Mouse (Mus musculus) kidney, postnatal 10 days (tissue): Measurements from ENCODE around the gene Acsf3.
A peak's percentile ranks its signal among the peaks of the same experiment; 100 is the strongest.

Experiments
- DNase-seq: peaks from one replicate; pipeline ENCODE4 v3.0.0; 2021; ENCODE audit warnings: mixed read lengths

The Acsf3 gene

GRCm38 (mm10) chr8:122775285-122776155 is at the start of gene Acsf3:
Acsf3 (plus strand) TSS chr8:122775486.
- DNase-seq = peak; percentile 71

GRCm38 (mm10) chr8:122726789-122727188 is 48.5 kb upstream of the Acsf3 start:
- no peak for DNase-seq

GRCm38 (mm10) chr8:122727412-122727811 is 47.9 kb upstream of the Acsf3 start:
- no peak for DNase-seq

- no peak for DNase-seq
Observed at GRCm38 (mm10) chr8:122728630-122729029, 46.7 kb upstream of the Acsf3 start.

- no peak for DNase-seq
Observed at GRCm38 (mm10) chr8:122735110-122735509, 40.2 kb upstream of the Acsf3 start.

- no peak for DNase-seq
Observed at GRCm38 (mm10) chr8:122735542-122736473, 39.5 kb upstream of the Acsf3 start.

- no peak for DNase-seq
Observed at GRCm38 (mm10) chr8:122736623-122737022, 38.7 kb upstream of the Acsf3 start.

- no peak for DNase-seq
Observed at GRCm38 (mm10) chr8:122737071-122737470, 38.2 kb upstream of the Acsf3 start.

- DNase-seq = no peak
Observed at GRCm38 (mm10) chr8:122737886-122738285, 37.4 kb upstream of the Acsf3 start.

GRCm38 (mm10) chr8:122739102-122739725 is 36.1 kb upstream of the Acsf3 start:
- DNase-seq = no peak

GRCm38 (mm10) chr8:122742471-122742870 is 32.8 kb upstream of the Acsf3 start:
- DNase-seq = no peak

- no peak for DNase-seq
Observed at GRCm38 (mm10) chr8:122745022-122745749, 30.1 kb upstream of the Acsf3 start.

GRCm38 (mm10) chr8:122745750-122746275 is 29.5 kb upstream of the Acsf3 start:
- no peak for DNase-seq

GRCm38 (mm10) chr8:122746439-122746838 is 28.8 kb upstream of the Acsf3 start:
- DNase-seq = no peak

- DNase-seq = no peak
Observed at GRCm38 (mm10) chr8:122747825-122748224, 27.5 kb upstream of the Acsf3 start.

GRCm38 (mm10) chr8:122749333-122749958 is 25.8 kb upstream of the Acsf3 start:
- no peak for DNase-seq

- no peak for DNase-seq
Observed at GRCm38 (mm10) chr8:122751342-122751741, 23.9 kb upstream of the Acsf3 start.

- DNase-seq = no peak
Observed at GRCm38 (mm10) chr8:122752111-122752721, 23.1 kb upstream of the Acsf3 start.

GRCm38 (mm10) chr8:122758597-122758996 is 16.7 kb upstream of the Acsf3 start:
- DNase-seq = no peak

- DNase-seq = no peak
Observed at GRCm38 (mm10) chr8:122760116-122760515, 15.2 kb upstream of the Acsf3 start.

- DNase-seq = no peak
Observed at GRCm38 (mm10) chr8:122761109-122761508, 14.2 kb upstream of the Acsf3 start.
